Mouse (Mus musculus) limb, embryonic 14.5 days (tissue): ENCODE data around the gene Map3k20. TPM values are rescaled to one million over a fixed set of nuclear protein-coding genes. Genes with fewer than 3 reads are reported as not detected.

Source experiments
- ATAC-seq: fragments of 200-750 bp; cut with Nextera tagmentation; 2 replicates; pipeline ENCODE4 v1.8.0; 2017; ENCODE audit warnings: low read depth, moderate number of reproducible peaks, moderate TSS enrichment; ENCODE audit not compliant: low FRiP score
- DNase-seq: peaks from one replicate; pipeline ENCODE4 v3.0.0-alpha.2; 2015; ENCODE audit warnings: low spot score
- H3K27ac ChIP-seq: fragments of 300-500 bp; sonication (generic); replicated peaks from 2 replicates; pipeline ENCODE4 v1.5.1; 2014; ENCODE audit warnings: low read depth, mild to moderate bottlenecking, low read length, moderate library complexity, mixed read lengths
- H3K27me3 ChIP-seq: fragments of 300-500 bp; sonication (generic); 2 replicates; pipeline ENCODE4 v1.6.1; 2014; ENCODE audit warnings: low read length, mixed read lengths; ENCODE audit not compliant: control insufficient read depth, insufficient read depth
- H3K36me3 ChIP-seq: fragments of 300-500 bp; sonication (generic); 2 replicates; pipeline ENCODE4 v1.6.1; 2014; ENCODE audit warnings: mild to moderate bottlenecking, low read length, moderate library complexity, mixed read lengths; ENCODE audit not compliant: control insufficient read depth, insufficient read depth
- H3K4me1 ChIP-seq: fragments of 300-500 bp; sonication (generic); 2 replicates; pipeline ENCODE4 v1.6.1; 2014; ENCODE audit warnings: antibody characterized with exemption, low read length, mixed read lengths; ENCODE audit not compliant: control insufficient read depth, insufficient read depth
- H3K4me2 ChIP-seq: fragments of 300-500 bp; sonication (generic); replicated peaks from 2 replicates; pipeline ENCODE4 v1.6.1; 2014; ENCODE audit warnings: low read depth, mild to moderate bottlenecking, low read length, moderate library complexity; ENCODE audit not compliant: severe bottlenecking
- H3K4me3 ChIP-seq: fragments of 300-500 bp; sonication (generic); replicated peaks from 2 replicates; pipeline ENCODE4 v1.5.1; 2014; ENCODE audit warnings: low read length
- H3K9ac ChIP-seq: fragments of 300-500 bp; sonication (generic); 2 replicates; pipeline ENCODE4 v1.6.1; 2014; ENCODE audit warnings: mild to moderate bottlenecking, low read depth, low read length, moderate library complexity; ENCODE audit not compliant: severe bottlenecking
- H3K9me3 ChIP-seq: fragments of 300-500 bp; sonication (generic); 2 replicates; pipeline ENCODE4 v1.6.1; 2016; ENCODE audit warnings: low read length; ENCODE audit not compliant: control insufficient read depth
- POLR2A ChIP-seq: fragments of 200-500 bp; IDR thresholded peaks from 2 replicates; pipeline ENCODE4 v1.8.0; 2012; ENCODE audit warnings: inconsistent platforms, mild to moderate bottlenecking, moderate library complexity, borderline replicate concordance; ENCODE audit not compliant: insufficient read depth, insufficient read length; ENCODE audit errors: extremely low read depth
- WGBS: fragments of 180-500 bp; shearing (Covaris S2); extraction: QIAGEN DNeasy Blood & Tissue Kit; methylation state at CpG from one replicate; pipeline ENCODE4 v1.1.7; 2014; 5-methylcytosine and 5-hydroxymethylcytosine counted together
- polyA plus RNA-seq, 2 experiments: library from polyadenylated mRNA; depleted of rRNA in 1 of 2; stranded (reverse) in 1 of 2; unstranded in 1 of 2; fragments of >200 nt; fragmentation: Nextera tagmentation in 1 of 2; extraction: Ambion mirVana in 1 of 2; gene quantifications; 2 replicates each; pipeline versions ENCODE4 v1.2.1 to v1.2.3; 2012 to 2014

Gene Map3k20
- polyA plus RNA-seq, 2 experiments = 14.6 to 18.2 TPM

DNA sequence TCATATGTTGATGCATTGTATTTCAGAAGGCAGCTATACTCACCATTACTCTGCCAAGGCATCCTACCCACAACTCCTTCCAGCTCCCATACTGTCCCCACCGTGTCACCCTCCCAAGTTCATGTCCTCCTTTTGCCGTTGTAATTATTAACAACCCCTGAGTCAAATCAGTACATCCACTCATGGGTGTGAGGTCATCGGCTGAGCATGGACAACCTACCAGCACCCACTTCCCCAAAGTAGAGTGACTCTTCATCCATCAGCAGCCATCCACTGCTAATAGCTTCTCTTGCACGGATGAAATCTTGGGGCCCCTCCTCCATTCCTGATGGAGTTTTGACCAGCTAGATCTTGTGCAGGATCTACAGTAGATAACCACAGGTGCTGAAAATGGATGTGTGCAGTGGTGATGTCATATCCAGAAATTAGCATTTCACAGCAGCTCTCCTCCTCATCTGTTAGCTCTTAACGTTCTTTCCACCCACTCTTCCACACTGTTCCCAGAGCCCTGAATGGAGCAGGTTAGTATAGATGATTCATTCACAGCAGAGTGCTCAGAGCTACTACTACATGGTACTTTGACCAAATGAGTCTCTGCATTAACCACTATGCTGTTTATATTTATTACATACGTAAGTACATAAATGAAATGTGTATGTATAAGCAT is 22.5 kb upstream of the Map3k20 start:
- Histone ChIP-seq H3K36me3 (no peaks in the 10 kb centered on the region), H3K9ac (no peak overlapping the region), H3K9me3 (no peaks in the 10 kb centered on the region), H3K4me2 (no peak overlapping the region), H3K27ac (no peak overlapping the region), H3K4me1 (no peaks in the 10 kb centered on the region), H3K27me3 (no peaks in the 10 kb centered on the region), H3K4me3 (no peak overlapping the region)
- TF ChIP-seq POLR2A = no peak
- WGBS = 85% methylated on average over 6 of the region's 6 CpGs
- no peak for DNase-seq
- no peak for ATAC-seq

DNA sequence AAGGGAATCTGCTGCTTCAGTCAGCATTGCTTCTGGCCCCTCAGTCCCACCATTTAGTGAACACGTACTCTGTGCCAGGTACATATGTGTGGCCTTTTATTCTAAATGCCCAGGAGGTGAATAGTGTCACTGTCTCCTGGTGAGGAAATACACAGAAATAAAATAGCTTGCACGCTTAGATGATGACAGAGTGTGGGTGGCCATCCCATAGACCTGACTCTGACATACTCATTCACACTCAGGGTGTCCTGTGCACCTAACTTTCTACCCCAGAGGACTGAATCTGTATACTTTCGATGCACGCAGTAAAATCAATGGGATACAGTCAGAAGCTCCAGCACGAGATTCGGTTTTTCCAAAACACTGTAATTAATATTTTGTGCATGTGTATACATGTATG is 18.0 kb upstream of the Map3k20 start:
- Histone ChIP-seq H3K27ac (no peak overlapping the region), H3K27me3 (no peaks in the 10 kb centered on the region), H3K9ac (no peak overlapping the region), H3K36me3 (no peaks in the 10 kb centered on the region), H3K9me3 (no peaks in the 10 kb centered on the region), H3K4me2 (no peak overlapping the region), H3K4me1 (no peaks in the 10 kb centered on the region), H3K4me3 (no peak overlapping the region)
- WGBS = 77% methylated on average over 6 of the region's 6 CpGs
- DNase-seq (no peak), ATAC-seq (no peak)
- TF ChIP-seq POLR2A = no peak

DNA sequence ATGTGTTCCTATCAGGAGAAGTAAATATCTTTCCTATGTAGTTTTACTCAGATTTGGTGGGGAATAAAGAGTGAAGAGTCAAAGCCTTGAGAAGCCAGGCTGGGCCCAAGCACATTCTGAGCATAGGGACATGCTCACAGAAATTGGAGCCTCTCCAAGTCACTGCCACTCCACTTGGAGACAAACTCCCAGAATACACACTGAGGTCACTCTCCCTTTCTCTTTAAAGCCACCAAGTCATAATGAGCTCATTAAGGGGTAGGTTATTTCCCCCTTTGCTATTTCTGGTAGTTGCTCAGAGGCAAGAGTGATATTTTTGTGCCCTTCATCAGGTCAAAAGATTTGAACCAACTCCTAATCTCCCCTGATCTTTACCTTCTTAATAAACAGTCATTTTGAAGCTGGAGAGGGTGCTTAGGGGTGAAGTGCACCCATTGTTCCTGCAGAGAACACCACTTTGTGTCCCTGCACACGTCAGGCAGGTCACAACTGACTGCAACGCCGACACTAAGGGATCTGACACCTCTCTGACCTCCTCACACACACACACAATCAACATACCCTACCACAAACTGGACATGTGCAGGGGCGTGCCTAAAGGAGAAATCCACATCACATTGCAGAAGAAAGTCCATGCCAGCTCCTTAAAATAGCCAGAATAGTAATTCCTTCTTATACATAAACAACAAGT is 15.6 kb upstream of the Map3k20 start:
- H3K27me3 ChIP-seq = no peaks in the 10 kb centered on the region
- no peak overlapping the region for H3K27ac ChIP-seq
- H3K4me3 ChIP-seq = no peak overlapping the region
- 75% methylated on average over 4 of the region's 4 CpGs for WGBS
- no peaks in the 10 kb centered on the region for H3K9me3 ChIP-seq
- H3K4me1 ChIP-seq = no peaks in the 10 kb centered on the region
- no peak overlapping the region for H3K4me2 ChIP-seq
- DNase-seq = no peak
- no peak for TF ChIP-seq POLR2A
- ATAC-seq = no peak
- no peaks in the 10 kb centered on the region for H3K36me3 ChIP-seq
- no peak overlapping the region for H3K9ac ChIP-seq

DNA sequence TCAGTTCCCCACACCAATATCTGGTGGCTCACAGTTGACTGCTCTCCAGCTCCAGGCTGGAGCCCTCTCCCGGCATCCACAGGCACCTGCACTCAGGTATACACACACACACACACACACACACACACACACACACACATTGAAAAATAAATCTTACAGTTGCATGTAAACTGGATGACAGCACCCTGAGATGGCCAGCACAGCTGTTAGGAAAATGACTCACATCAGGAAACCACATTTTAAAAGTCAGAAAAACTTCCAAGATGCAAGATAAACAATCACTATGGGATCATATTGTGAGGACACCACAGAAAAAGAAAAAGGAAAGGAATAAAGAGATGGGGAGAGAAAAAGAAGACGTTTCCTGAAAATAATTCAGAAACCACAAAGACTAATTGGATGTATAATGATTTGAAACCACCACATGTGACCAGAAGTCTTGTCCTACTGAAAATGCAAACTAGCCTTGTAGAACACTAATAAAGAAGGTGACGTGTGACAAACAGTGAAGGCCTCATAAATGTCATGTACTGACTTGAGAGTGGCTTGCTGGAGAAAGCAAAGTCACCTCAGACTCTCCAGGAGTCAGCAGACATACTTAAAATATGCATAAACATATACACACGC is 7.1 kb upstream of the Map3k20 start:
- no peak for TF ChIP-seq POLR2A
- Histone ChIP-seq H3K36me3 (no peaks in the 10 kb centered on the region), H3K9me3 (no peaks in the 10 kb centered on the region), H3K4me1 (no peaks in the 10 kb centered on the region), H3K4me2 (no peak overlapping the region), H3K4me3 (no peak overlapping the region), H3K27ac (no peak overlapping the region), H3K9ac (no peak overlapping the region), H3K27me3 (no peaks in the 10 kb centered on the region)
- ATAC-seq (no peak), DNase-seq (no peak)
- WGBS = 55% methylated on average over 4 of the region's 4 CpGs

DNA sequence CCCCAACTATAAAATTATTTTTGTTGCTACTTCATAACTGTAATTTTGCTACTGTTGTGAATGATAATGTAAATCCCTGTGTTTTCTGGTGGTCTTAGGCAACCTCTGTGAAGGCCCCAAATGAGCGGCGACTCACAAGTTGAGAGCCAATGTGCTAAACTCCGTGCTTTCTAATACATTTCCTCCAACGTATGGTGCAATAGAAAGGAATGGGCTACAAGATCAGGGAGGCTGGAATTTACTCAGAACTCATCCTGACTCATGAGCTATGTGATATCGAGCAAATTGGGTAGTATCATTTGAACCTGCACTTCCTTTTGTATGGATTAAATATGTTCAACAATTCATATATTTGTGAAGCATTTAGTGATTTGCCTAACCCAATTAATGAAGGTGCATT is 4.9 kb upstream of the Map3k20 start:
- no peaks in the 10 kb centered on the region for H3K9me3 ChIP-seq
- H3K27me3 ChIP-seq = no peaks in the 10 kb centered on the region
- H3K9ac ChIP-seq = no peak overlapping the region
- no peak overlapping the region for H3K27ac ChIP-seq
- 93% methylated on average over 5 of the region's 5 CpGs for WGBS
- no peaks in the 10 kb centered on the region for H3K36me3 ChIP-seq
- DNase-seq (no peak), ATAC-seq (no peak)
- H3K4me1 ChIP-seq = no peaks in the 10 kb centered on the region
- TF ChIP-seq POLR2A = no peak
- no peak overlapping the region for H3K4me2 ChIP-seq
- H3K4me3 ChIP-seq = no peak overlapping the region
